Mouse (Mus musculus): ENCODE data around the gene Zfp3. TPM values are rescaled to one million over a fixed set of nuclear protein-coding genes. Genes with fewer than 3 reads are reported as not detected.
"Not testable (repeated sequence)": the region's sequence is repeated elsewhere in the genome, so short reads cannot be mapped to it uniquely, and the experiment has no call there.

The Zfp3 gene
- total and polyA plus RNA-seq, 2 experiments from 2014 or later = 9.8 to 10.2 TPM

- Histone ChIP-seq H3K4me3 (ENCODE audit: low read length) (no peak overlapping the region), H3K9ac (replicated peaks; ENCODE audit: low read length) (no peak overlapping the region), H3K4me2 (ENCODE audit: low read depth, low read length) (no peak overlapping the region), H3K27ac (0 out of 2 replicates have a peak overlapping the region, but pooled peaks have one; percentile 3), H3K36me3 (ENCODE audit: insufficient read depth, low read length) (no peaks in the 10 kb centered on the region), H3K27me3 (ENCODE audit: insufficient read depth, low read length) (no peaks in the 10 kb centered on the region), H3K4me1 (ENCODE audit: insufficient read depth, low read length) (no peaks in the 10 kb centered on the region), H3K9me3 (ENCODE audit: low read length) (no peaks in the 10 kb centered on the region)
- DNase-seq (ENCODE audit: low spot score) = no peak
- 58% methylated on average over 7 of the region's 7 CpGs for WGBS
- peak; percentile 24; the same call in 1 of the 2 replicates for TF ChIP-seq CTCF (IDR thresholded peaks at IDR 0.05; ENCODE audit: low read depth)
- ATAC-seq = no peak
Measured at GRCm38 (mm10) chr11:70754958-70755357, 9.1 kb upstream of the Zfp3 start.

DNA sequence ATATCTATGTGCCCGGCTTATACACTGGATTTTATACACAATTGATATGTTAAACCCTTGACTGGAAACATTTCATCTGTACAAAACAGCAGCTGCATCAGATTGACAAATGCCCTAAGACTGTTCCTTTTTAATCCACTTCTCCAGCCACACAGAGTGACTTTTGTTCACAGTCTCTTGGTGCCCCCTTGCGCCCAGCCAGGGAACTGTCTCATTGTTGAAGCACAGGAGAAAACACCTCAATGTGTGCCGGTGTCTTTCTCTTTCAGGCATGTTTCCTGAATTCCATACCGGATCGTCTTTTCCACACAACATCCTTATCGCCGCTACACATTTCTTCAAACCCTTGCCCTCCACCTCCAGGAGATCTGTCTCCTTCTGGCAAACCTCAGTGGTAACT, 8.4 kb upstream of the Zfp3 start:
- ATAC-seq (peak; percentile 70; the same call in 1 of the 2 replicates), DNase-seq (ENCODE audit: low spot score) (peak; percentile 89)
- H3K4me2 ChIP-seq (ENCODE audit: low read depth, low read length) = no peak overlapping the region
- H3K9ac ChIP-seq (replicated peaks; ENCODE audit: low read length) = no peak overlapping the region
- H3K4me1 ChIP-seq (ENCODE audit: insufficient read depth, low read length) = no peaks in the 10 kb centered on the region
- no peaks in the 10 kb centered on the region for H3K36me3 ChIP-seq (ENCODE audit: insufficient read depth, low read length)
- no peak overlapping the region for H3K27ac ChIP-seq
- TF ChIP-seq CTCF (IDR thresholded peaks at IDR 0.05; ENCODE audit: low read depth) = peak; percentile 96
- no peaks in the 10 kb centered on the region for H3K9me3 ChIP-seq (ENCODE audit: low read length)
- WGBS = 7% methylated on average over 7 of the region's 7 CpGs
- no peaks in the 10 kb centered on the region for H3K27me3 ChIP-seq (ENCODE audit: insufficient read depth, low read length)
- no peak overlapping the region for H3K4me3 ChIP-seq (ENCODE audit: low read length)

DNA sequence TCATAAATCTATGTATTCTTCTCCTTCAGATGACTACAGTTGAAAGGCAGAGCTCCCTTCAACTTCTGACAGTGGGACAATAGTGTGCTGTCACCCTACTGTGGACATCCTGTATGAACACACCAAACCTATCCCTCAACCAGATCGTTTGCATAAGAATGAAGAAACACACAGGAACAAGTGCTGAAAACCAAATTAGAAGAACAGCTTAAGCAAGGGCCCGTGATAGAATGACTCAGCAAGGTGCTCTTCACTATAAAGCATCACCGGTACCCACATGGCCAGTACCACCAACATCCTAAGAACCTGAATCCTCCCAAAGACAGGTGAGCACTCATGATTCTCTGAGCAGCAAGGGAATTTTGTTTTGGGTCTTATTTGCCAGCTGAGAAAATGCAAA, 3.6 kb upstream of the Zfp3 start:
- H3K36me3 ChIP-seq (ENCODE audit: insufficient read depth, low read length); H3K4me1 ChIP-seq (ENCODE audit: insufficient read depth, low read length); DNase-seq (ENCODE audit: low spot score); H3K4me2 ChIP-seq (ENCODE audit: low read depth, low read length); H3K27me3 ChIP-seq (ENCODE audit: insufficient read depth, low read length); H3K9me3 ChIP-seq (ENCODE audit: low read length); H3K9ac ChIP-seq (replicated peaks; ENCODE audit: low read length); H3K4me3 ChIP-seq (ENCODE audit: low read length); H3K27ac ChIP-seq; ATAC-seq: not testable (repeated sequence)
- WGBS = 58% methylated on average over 3 of the region's 3 CpGs

GRCm38 (mm10) chr11:70762641-70763040, 1.4 kb upstream of the Zfp3 start:
- 79% methylated on average over 9 of the region's 9 CpGs for WGBS

DNA sequence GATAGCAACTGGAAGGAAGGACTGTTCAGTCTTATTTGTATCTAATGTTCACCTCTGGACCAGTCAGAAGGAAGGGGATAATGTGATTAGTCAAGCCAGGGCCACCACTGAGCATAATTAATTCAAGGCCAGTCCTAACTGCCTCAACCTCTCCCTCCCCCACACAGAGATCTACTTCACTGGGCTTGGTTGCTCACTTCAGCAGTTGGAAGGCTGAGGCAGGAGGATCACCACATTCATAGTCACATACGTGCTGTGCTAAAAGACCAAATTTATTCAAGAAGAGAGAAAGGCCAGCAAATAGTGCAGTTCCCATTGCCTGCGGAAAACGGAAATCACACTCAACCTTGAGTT, 450 bp upstream of the Zfp3 start:
- peak overlapping the region; percentile 79 for H3K4me2 ChIP-seq (ENCODE audit: low read depth, low read length)
- H3K9me3 ChIP-seq (ENCODE audit: low read length) = no peaks in the 10 kb centered on the region
- no peak for DNase-seq (ENCODE audit: low spot score)
- TF ChIP-seq CTCF (IDR thresholded peaks at IDR 0.05; ENCODE audit: low read depth) = no peak
- peaks cover 12% of the 10 kb centered on the region; the same call in 1 of the 2 replicates for H3K4me1 ChIP-seq (ENCODE audit: insufficient read depth, low read length)
- no peaks in the 10 kb centered on the region for H3K27me3 ChIP-seq (ENCODE audit: insufficient read depth, low read length)
- WGBS = 26% methylated on average over 3 of the region's 3 CpGs
- H3K4me3 ChIP-seq (ENCODE audit: low read length) = peak overlapping the region; percentile 60
- H3K9ac ChIP-seq (replicated peaks; ENCODE audit: low read length) = peak overlapping the region; percentile 75
- 0 out of 2 replicates have a peak, but pooled peaks cover 5% of the 10 kb centered on the region for H3K36me3 ChIP-seq (ENCODE audit: insufficient read depth, low read length)
- peak; percentile 39; the same call in 1 of the 2 replicates for ATAC-seq
- H3K27ac ChIP-seq = peak overlapping the region; percentile 90

More at GRCm38 (mm10) chr11:70762641-70763040, 1.4 kb upstream of the Zfp3 start:
- TF ChIP-seq CTCF (IDR thresholded peaks at IDR 0.05; ENCODE audit: low read depth) = no peak
- H3K9me3 ChIP-seq (ENCODE audit: low read length) = no peaks in the 10 kb centered on the region
- no peak overlapping the region for H3K9ac ChIP-seq (replicated peaks; ENCODE audit: low read length)
- H3K4me3 ChIP-seq (ENCODE audit: low read length) = no peak overlapping the region
- ATAC-seq = no peak
- H3K36me3 ChIP-seq (ENCODE audit: insufficient read depth, low read length) = no peaks in the 10 kb centered on the region
- no peak for DNase-seq (ENCODE audit: low spot score)
- H3K4me1 ChIP-seq (ENCODE audit: insufficient read depth, low read length) = peaks cover 12% of the 10 kb centered on the region; the same call in 1 of the 2 replicates
- no peaks in the 10 kb centered on the region for H3K27me3 ChIP-seq (ENCODE audit: insufficient read depth, low read length)
- no peak overlapping the region for H3K27ac ChIP-seq
- H3K4me2 ChIP-seq (ENCODE audit: low read depth, low read length) = no peak overlapping the region

DNA sequence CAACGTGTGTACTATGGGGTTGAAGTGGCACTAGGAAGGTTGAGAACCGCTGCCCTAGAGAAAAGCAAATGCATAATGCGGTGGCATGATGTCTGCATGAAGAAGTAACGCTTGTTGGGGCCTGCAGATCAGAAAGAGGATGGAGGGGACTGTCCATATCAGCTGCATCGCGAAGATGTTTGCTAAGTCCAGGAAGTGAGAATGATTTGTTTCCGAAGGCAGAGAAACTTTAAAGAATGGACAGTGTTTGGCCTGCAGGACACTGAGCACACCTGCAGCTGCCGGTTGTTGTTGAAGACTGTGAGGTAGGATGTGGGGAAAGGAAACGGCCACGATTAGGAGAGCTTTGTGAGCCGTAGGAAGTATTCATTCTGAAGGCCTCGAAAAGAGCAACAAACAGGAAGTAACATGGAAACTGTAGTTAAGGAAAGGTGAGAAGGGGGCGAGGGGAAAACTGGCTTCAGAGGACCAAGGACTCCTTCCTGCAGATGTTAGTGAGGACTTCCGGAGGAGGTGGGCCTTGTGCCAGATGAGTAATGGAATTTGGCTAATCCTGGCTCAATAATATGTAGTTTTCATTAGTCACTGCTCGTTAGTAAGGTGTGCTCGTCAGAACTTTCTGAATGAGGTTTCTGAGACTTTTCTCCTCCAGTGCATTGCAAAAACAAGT, 1.9 kb downstream of the Zfp3 start:
- H3K27ac ChIP-seq = no peak overlapping the region
- no peaks in the 10 kb centered on the region for H3K27me3 ChIP-seq (ENCODE audit: insufficient read depth, low read length)
- no peak overlapping the region for H3K4me3 ChIP-seq (ENCODE audit: low read length)
- H3K4me2 ChIP-seq (ENCODE audit: low read depth, low read length) = no peak overlapping the region
- 0 out of 2 replicates have a peak overlapping the region, but pooled peaks have one; percentile 5 for H3K9ac ChIP-seq (replicated peaks; ENCODE audit: low read length)
- 79% methylated on average over 16 of the region's 16 CpGs for WGBS
- TF ChIP-seq CTCF (IDR thresholded peaks at IDR 0.05; ENCODE audit: low read depth) = no peak
- peaks cover 7% of the 10 kb centered on the region; the same call in 1 of the 2 replicates for H3K36me3 ChIP-seq (ENCODE audit: insufficient read depth, low read length)
- H3K9me3 ChIP-seq (ENCODE audit: low read length) = no peaks in the 10 kb centered on the region
- DNase-seq (ENCODE audit: low spot score) (no peak), ATAC-seq (no peak)
- H3K4me1 ChIP-seq (ENCODE audit: insufficient read depth, low read length) = peaks cover 12% of the 10 kb centered on the region; the same call in 1 of the 2 replicates

DNA sequence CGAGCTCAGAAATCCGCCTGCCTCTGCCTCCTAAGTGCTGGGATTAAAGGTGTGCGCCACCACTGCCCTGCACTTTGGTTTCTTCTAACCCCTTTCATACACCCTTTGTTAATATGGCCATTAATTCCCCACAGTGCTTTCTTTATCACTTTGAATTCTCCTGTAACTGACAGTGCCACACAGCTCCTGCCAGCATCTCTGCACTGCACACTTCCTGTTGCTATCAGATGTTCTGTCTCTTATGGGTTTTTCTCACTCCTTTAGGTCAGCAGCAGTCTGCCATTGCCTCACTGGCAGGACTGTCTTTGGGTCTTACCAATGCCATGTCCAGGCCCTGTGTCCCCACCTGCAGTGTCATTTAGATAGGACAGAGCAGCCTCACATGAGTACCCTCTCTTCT, 6.8 kb downstream of the Zfp3 start:
- H3K9ac ChIP-seq (replicated peaks; ENCODE audit: low read length) = no peak overlapping the region
- WGBS = 92% methylated on average over 3 of the region's 3 CpGs
- no peak overlapping the region for H3K4me3 ChIP-seq (ENCODE audit: low read length)
- ATAC-seq (no peak), DNase-seq (ENCODE audit: low spot score) (no peak)
- H3K4me1 ChIP-seq (ENCODE audit: insufficient read depth, low read length) = 0 out of 2 replicates have a peak, but pooled peaks cover 3% of the 10 kb centered on the region
- H3K36me3 ChIP-seq (ENCODE audit: insufficient read depth, low read length) = peaks cover 26% of the 10 kb centered on the region; the same call in 1 of the 2 replicates
- no peak overlapping the region for H3K4me2 ChIP-seq (ENCODE audit: low read depth, low read length)
- no peak for TF ChIP-seq CTCF (IDR thresholded peaks at IDR 0.05; ENCODE audit: low read depth)
- H3K27me3 ChIP-seq (ENCODE audit: insufficient read depth, low read length) = no peaks in the 10 kb centered on the region
- no peak overlapping the region for H3K27ac ChIP-seq
- H3K9me3 ChIP-seq (ENCODE audit: low read length) = no peaks in the 10 kb centered on the region
